Comparison of ENCODE assay signal across 8 mouse cellular contexts in the genomic region with DNA sequence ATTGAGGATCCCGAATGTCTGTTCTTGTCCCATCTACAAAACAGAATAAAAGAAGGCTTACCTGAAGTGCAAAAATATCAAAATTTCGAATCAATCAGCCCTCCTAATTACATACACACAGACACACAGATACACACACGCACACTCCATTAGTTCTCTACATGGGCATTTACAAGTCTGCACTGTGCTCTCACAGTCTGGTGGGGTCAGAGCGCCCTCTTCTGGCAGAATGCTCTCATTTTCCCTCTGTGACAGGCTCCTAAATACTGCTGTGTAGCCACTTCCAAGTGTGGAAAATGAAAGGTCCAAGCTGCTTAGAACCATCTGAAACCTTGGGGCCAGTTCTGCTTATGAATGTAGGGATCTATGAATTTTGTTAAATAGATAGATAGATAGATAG.
DNase-seq lines count a peak whose midpoint lies in the region; ATAC-seq and TF ChIP-seq lines count a peak whose summit lies in the region.

No protein-coding gene starts in this region.

- no peaks in the 10 kb centered on the region for H3K27me3 ChIP-seq in embryonic facial prominence, embryonic 14.5 days (replicated peaks; ENCODE audit: control insufficient read depth, insufficient read depth, low read length)
- H3K27me3 ChIP-seq in heart, postnatal 0 days (ENCODE audit: control insufficient read depth, insufficient read depth, low read length): no peaks in the 10 kb centered on the region
- H3K27me3 ChIP-seq in liver, embryonic 13.5 days: no peaks in the 10 kb centered on the region
- H3K27me3 ChIP-seq in neural tube, embryonic 15.5 days (replicated peaks): peaks cover 4% of the 10 kb centered on the region; the same call in 1 of the 2 replicates

- DNase-seq in CD4-positive helper T cell, adult 2 months (ENCODE audit: low read depth, low spot score): peak; percentile 64
- DNase-seq in adrenal gland, postnatal 4 days (ENCODE audit: low spot score in 2 of 2): peak; percentile 49 to 61
- peak; percentile 83 for DNase-seq in embryonic facial prominence, embryonic 14.5 days (ENCODE audit: low spot score)
- DNase-seq in heart, postnatal 0 days (ENCODE audit: low spot score): peak; percentile 53
- DNase-seq in kidney, postnatal 36 days: peak; percentile 62 to 88
- DNase-seq in liver, embryonic 13.5 days: peak; percentile 15
- peak; percentile 12 to 23 for DNase-seq in thymus, adult 18-20 months

- H3K36me3 ChIP-seq in embryonic facial prominence, embryonic 14.5 days (ENCODE audit: control insufficient read depth, insufficient read depth, low read length): no peaks in the 10 kb centered on the region
- H3K36me3 ChIP-seq in heart, postnatal 0 days (replicated peaks; ENCODE audit: control insufficient read depth, insufficient read depth, low read length): no peaks in the 10 kb centered on the region
- H3K36me3 ChIP-seq in liver, embryonic 13.5 days: no peaks in the 10 kb centered on the region
- H3K36me3 ChIP-seq in neural tube, embryonic 15.5 days: peaks cover 25% of the 10 kb centered on the region; the same call in 1 of the 2 replicates

- no peak overlapping the region for H3K4me2 ChIP-seq in embryonic facial prominence, embryonic 14.5 days (ENCODE audit: low read depth, low read length)
- no peak overlapping the region for H3K4me2 ChIP-seq in heart, postnatal 0 days (ENCODE audit: low read depth, low read length)
- no peak overlapping the region for H3K4me2 ChIP-seq in liver, embryonic 13.5 days
- no peak overlapping the region for H3K4me2 ChIP-seq in neural tube, embryonic 15.5 days

- ATAC-seq in embryonic facial prominence, embryonic 14.5 days (ENCODE audit: low read depth): peak; percentile 92
- ATAC-seq in heart, postnatal 0 days (ENCODE audit: insufficient read depth, low read depth): peak; percentile 77; the same call in 1 of the 2 replicates
- peak; percentile 53; the same call in 1 of the 2 replicates for ATAC-seq in liver, embryonic 13.5 days (ENCODE audit: low read depth)
- peak; percentile 93 for ATAC-seq in neural tube, embryonic 15.5 days (ENCODE audit: low FRiP score)

- no peaks in the 10 kb centered on the region for H3K4me1 ChIP-seq in embryonic facial prominence, embryonic 14.5 days (ENCODE audit: control insufficient read depth, insufficient read depth, low read length)
- H3K4me1 ChIP-seq in heart, postnatal 0 days (ENCODE audit: control insufficient read depth, insufficient read depth): no peaks in the 10 kb centered on the region
- H3K4me1 ChIP-seq in liver, embryonic 13.5 days (replicated peaks): no peaks in the 10 kb centered on the region
- H3K4me1 ChIP-seq in neural tube, embryonic 15.5 days: no peaks in the 10 kb centered on the region

- no peaks in the 10 kb centered on the region for H3K9me3 ChIP-seq in embryonic facial prominence, embryonic 14.5 days (ENCODE audit: control insufficient read depth, low read length)
- H3K9me3 ChIP-seq in heart, postnatal 0 days (replicated peaks; ENCODE audit: control insufficient read depth, low read length): no peaks in the 10 kb centered on the region
- no peaks in the 10 kb centered on the region for H3K9me3 ChIP-seq in liver, embryonic 13.5 days (replicated peaks)
- no peaks in the 10 kb centered on the region for H3K9me3 ChIP-seq in neural tube, embryonic 15.5 days (replicated peaks)

- no peak for TF ChIP-seq EP300 in heart, postnatal 0 days (IDR thresholded peaks at IDR 0.05; ENCODE audit: low read depth)

- TF ChIP-seq CTCF in heart, postnatal 0 days (IDR thresholded peaks at IDR 0.05; ENCODE audit: low read depth): peak; percentile 89

- no peak overlapping the region for H3K4me3 ChIP-seq in embryonic facial prominence, embryonic 14.5 days (ENCODE audit: low read depth, low read length)
- H3K4me3 ChIP-seq in heart, postnatal 0 days (ENCODE audit: low read depth, low read length): no peak overlapping the region
- H3K4me3 ChIP-seq in liver, embryonic 13.5 days (replicated peaks): no peak overlapping the region
- H3K4me3 ChIP-seq in neural tube, embryonic 15.5 days (replicated peaks): no peak overlapping the region

- H3K27ac ChIP-seq in embryonic facial prominence, embryonic 14.5 days (replicated peaks; ENCODE audit: low read depth, low read length): no peak overlapping the region
- H3K27ac ChIP-seq in heart, postnatal 0 days (ENCODE audit: low read depth): no peak overlapping the region
- no peak overlapping the region for H3K27ac ChIP-seq in liver, embryonic 13.5 days
- no peak overlapping the region for H3K27ac ChIP-seq in neural tube, embryonic 15.5 days (replicated peaks)

- 28% methylated on average over 4 of the region's 4 CpGs for WGBS in embryonic facial prominence, embryonic 14.5 days
- 32% methylated on average over 4 of the region's 4 CpGs for WGBS in heart, postnatal 0 days
- WGBS in liver, embryonic 13.5 days (ENCODE audit: insufficient replicate concordance): 21% methylated on average over 4 of the region's 4 CpGs
- 26% methylated on average over 4 of the region's 4 CpGs for WGBS in neural tube, embryonic 15.5 days

- no peak overlapping the region for H3K9ac ChIP-seq in embryonic facial prominence, embryonic 14.5 days (ENCODE audit: low read depth, low read length)
- no peak overlapping the region for H3K9ac ChIP-seq in heart, postnatal 0 days (replicated peaks; ENCODE audit: low read depth, low read length)
- H3K9ac ChIP-seq in liver, embryonic 13.5 days: no peak overlapping the region
- H3K9ac ChIP-seq in neural tube, embryonic 15.5 days (replicated peaks): no peak overlapping the region

Comparison
In these comparisons a context has a peak if more than half of its experiments do, and no peak if none do; other contexts are left out.
1. DNase-seq: peak in every context shown above with its lines; median percentile 83 in embryonic facial prominence, embryonic 14.5 days; 75 in kidney, postnatal 36 days; 64 in CD4-positive helper T cell, adult 2 months; 55 in adrenal gland, postnatal 4 days; 53 in heart, postnatal 0 days; 18 in thymus, adult 18-20 months; 15 in liver, embryonic 13.5 days.